Mouse (Mus musculus) ES-Bruce4 (cell line): ENCODE measurements around the gene Zfp961. TPM values are rescaled to one million over a fixed set of nuclear protein-coding genes. Genes with fewer than 3 reads are reported as not detected.
A peak's percentile ranks its signal among the peaks of the same experiment; 100 is the strongest.
"Not testable (repeated sequence)": the region's sequence is repeated elsewhere in the genome, so short reads cannot be mapped to it uniquely, and the experiment has no call there.

ENCODE experiments used
- H3K27ac ChIP-seq: 2 replicates; pipeline ENCODE4 v1.5.1; 2012; ENCODE audit warnings: low read length, inconsistent platforms; ENCODE audit not compliant: insufficient read depth
- H3K27me3 ChIP-seq: 2 replicates; pipeline ENCODE4 v1.6.1; 2012; ENCODE audit warnings: mild to moderate bottlenecking, low read length, inconsistent platforms; ENCODE audit not compliant: control insufficient read depth, poor library complexity, insufficient read depth, severe bottlenecking
- H3K36me3 ChIP-seq: 2 replicates; pipeline ENCODE4 v1.6.1; 2012; ENCODE audit warnings: inconsistent platforms, mild to moderate bottlenecking, low read length, moderate library complexity; ENCODE audit not compliant: control insufficient read depth, poor library complexity, insufficient read depth, severe bottlenecking
- H3K4me1 ChIP-seq: one replicate; pipeline ENCODE4 v1.8.1; 2011; ENCODE audit warnings: low read length; ENCODE audit not compliant: control insufficient read depth, insufficient read depth
- H3K4me3 ChIP-seq: 2 replicates; pipeline ENCODE4 v1.5.1; 2011; ENCODE audit warnings: low read depth, mild to moderate bottlenecking, low read length
- H3K9ac ChIP-seq: 2 replicates; pipeline ENCODE4 v1.6.1; 2012; ENCODE audit warnings: low read depth, mild to moderate bottlenecking, inconsistent platforms; ENCODE audit not compliant: poor library complexity, severe bottlenecking
- H3K9me3 ChIP-seq: replicated peaks from 2 replicates; pipeline ENCODE4 v1.6.1; 2012; ENCODE audit warnings: mild to moderate bottlenecking, low read length, inconsistent platforms; ENCODE audit not compliant: control insufficient read depth, poor library complexity, insufficient read depth, severe bottlenecking
- CTCF ChIP-seq: IDR thresholded peaks from one replicate; pipeline ENCODE4 v1.8.1; 2011; ENCODE audit warnings: low read depth, low read length
- EP300 ChIP-seq: IDR thresholded peaks from 2 replicates; pipeline ENCODE4 v1.6.1; 2011; ENCODE audit warnings: low read depth, low read length; ENCODE audit not compliant: insufficient read depth
- POLR2A ChIP-seq: IDR thresholded peaks from one replicate; pipeline ENCODE4 v1.8.1; 2011; ENCODE audit warnings: low read length; ENCODE audit not compliant: insufficient read depth
- polyA plus RNA-seq: library from polyadenylated mRNA; stranded (reverse); fragments of >200 nt; gene quantifications from 2 replicates; pipeline ENCODE4 v1.2.4, GENCODE M21; 2011; ENCODE audit warnings: low read depth; ENCODE audit not compliant: missing spikeins, insufficient read depth, insufficient read length

Zfp961 gene
- 34.7 and 34.8 TPM in 2 replicates for polyA plus RNA-seq

DNA sequence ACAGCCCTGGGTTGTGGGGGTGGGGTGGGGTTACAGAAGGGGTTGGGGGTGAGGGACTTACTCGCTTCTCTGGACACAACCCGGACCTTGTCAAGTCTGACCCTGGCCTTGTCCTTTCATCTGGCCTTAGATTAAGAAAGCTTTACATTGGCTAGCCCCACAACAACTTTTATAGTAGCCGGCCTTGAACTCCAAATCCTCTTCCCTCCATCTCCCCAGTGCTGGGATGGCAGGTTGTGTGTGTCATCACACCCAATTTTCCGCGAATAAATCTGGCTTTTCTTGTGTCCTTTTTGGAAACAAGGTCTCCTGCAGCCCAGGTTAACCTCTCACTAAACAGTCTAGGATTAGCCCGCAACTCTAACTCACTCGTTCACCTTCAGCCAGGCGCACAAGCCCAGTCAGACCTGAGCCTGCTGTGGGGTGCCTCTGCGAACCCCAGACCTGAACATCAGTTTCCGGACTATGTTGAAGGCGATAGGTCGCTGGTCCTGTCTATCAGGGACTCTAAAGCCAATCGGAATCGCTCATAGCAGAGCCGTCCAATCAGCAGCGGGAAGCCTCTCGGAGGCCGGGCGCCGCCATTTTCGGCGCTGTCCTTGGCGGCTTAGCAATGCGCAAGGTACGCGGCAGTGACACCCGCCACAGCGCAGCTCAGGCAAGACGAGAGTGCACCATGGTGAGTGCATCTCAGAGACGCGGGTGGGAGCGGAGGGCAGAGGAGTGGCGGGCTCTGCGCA, at the start of gene Zfp961:
Zfp961 (plus strand) TSS at position 557 of the 740 bp plus-strand sequence.
- peak within 1 kb of the TSS; percentile 91 for H3K4me3 ChIP-seq
- peak within 1 kb of the TSS; percentile 45 for H3K27ac ChIP-seq
- TF ChIP-seq EP300 = peak; percentile 30; the same call in 1 of the 2 replicates
- no peak for TF ChIP-seq CTCF
- TF ChIP-seq POLR2A = peak; percentile 83
- no peaks in the 10 kb centered on the region for H3K27me3 ChIP-seq
- peaks cover 31% of the 10 kb centered on the region for H3K9me3 ChIP-seq
- peak within 1 kb of the TSS; percentile 76 for H3K9ac ChIP-seq
- peaks cover 2% of the 10 kb centered on the region for H3K4me1 ChIP-seq
- H3K36me3 ChIP-seq = peaks cover 20% of the 10 kb centered on the region

DNA sequence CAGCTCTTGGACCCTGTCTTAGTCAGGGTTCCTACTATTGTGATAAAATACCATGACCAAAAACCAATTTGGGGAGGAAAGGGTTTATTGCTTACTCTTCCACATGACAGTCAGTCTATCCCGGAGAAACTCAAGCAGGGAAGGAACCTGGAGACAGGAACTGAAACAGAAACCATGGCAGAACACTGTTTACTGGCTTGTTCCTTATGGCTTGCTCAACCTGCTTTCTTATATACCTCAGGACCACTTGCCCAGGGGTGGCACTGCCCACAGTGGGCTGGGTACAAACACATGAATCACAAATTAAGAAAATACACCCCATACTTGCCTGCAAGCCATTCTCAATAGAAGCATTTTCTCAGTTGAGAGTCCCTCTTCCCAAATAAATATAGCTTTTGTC, 47.8 kb upstream of the Zfp961 start:
- peaks cover 12% of the 10 kb centered on the region for H3K9me3 ChIP-seq
- not testable (repeated sequence) for H3K9ac ChIP-seq, H3K4me3 ChIP-seq, H3K4me1 ChIP-seq, H3K36me3 ChIP-seq, H3K27ac ChIP-seq, H3K27me3 ChIP-seq

DNA sequence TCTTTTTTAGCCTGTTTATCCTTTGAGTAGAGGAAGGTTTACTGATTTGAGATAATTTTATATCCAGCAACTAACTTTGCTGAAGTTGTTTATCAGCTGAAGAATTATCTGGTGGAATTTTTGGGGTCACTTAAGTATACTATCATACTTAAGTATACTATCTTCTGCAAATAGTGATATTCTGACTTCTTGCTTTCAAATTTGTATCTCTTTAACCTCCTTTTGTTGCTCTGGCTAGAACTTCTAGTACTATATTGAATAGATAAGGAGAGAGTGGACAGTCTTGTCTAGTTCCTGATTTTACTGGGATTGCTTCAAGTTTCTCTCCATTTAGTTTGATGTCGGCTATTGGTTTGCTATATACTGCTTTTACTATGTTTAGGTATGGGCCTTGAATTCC, 44.0 kb upstream of the Zfp961 start:
- no peaks in the 10 kb centered on the region for H3K4me1 ChIP-seq
- H3K9me3 ChIP-seq = peaks cover 8% of the 10 kb centered on the region
- no peaks in the 10 kb centered on the region for H3K36me3 ChIP-seq
- no peak overlapping the region for H3K4me3 ChIP-seq
- H3K9ac ChIP-seq = no peak overlapping the region
- TF ChIP-seq EP300 = no peak
- no peaks in the 10 kb centered on the region for H3K27me3 ChIP-seq
- no peak overlapping the region for H3K27ac ChIP-seq

DNA sequence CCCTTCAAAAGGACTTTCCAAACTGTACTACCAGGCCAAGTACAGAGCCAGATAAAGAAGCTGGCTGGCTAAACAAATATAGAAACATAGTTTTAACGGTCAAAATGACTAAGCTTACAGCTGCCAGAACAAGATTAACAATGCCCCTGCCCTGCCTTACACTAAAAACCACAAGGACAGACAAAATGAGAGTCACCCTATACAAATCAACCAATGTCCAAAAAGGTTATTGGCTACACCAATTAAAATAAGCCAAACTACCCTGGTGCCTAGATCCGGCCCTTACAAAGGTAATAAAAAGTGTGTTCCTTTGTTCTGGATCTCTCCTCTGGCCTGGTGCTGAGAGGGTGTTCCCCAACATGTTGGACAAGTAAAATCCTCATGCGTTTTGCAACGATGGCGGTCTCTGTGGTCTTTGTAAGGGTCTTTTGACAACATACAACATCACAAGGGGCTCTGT, 43.0 kb upstream of the Zfp961 start:
- H3K27me3 ChIP-seq = no peaks in the 10 kb centered on the region
- H3K4me1 ChIP-seq = no peaks in the 10 kb centered on the region
- H3K27ac ChIP-seq = peak overlapping the region; percentile 74
- peak overlapping the region; percentile 57 for H3K9ac ChIP-seq
- H3K36me3 ChIP-seq = no peaks in the 10 kb centered on the region
- peak overlapping the region; percentile 73 for H3K4me3 ChIP-seq
- TF ChIP-seq POLR2A = no peak
- H3K9me3 ChIP-seq = no peaks in the 10 kb centered on the region

DNA sequence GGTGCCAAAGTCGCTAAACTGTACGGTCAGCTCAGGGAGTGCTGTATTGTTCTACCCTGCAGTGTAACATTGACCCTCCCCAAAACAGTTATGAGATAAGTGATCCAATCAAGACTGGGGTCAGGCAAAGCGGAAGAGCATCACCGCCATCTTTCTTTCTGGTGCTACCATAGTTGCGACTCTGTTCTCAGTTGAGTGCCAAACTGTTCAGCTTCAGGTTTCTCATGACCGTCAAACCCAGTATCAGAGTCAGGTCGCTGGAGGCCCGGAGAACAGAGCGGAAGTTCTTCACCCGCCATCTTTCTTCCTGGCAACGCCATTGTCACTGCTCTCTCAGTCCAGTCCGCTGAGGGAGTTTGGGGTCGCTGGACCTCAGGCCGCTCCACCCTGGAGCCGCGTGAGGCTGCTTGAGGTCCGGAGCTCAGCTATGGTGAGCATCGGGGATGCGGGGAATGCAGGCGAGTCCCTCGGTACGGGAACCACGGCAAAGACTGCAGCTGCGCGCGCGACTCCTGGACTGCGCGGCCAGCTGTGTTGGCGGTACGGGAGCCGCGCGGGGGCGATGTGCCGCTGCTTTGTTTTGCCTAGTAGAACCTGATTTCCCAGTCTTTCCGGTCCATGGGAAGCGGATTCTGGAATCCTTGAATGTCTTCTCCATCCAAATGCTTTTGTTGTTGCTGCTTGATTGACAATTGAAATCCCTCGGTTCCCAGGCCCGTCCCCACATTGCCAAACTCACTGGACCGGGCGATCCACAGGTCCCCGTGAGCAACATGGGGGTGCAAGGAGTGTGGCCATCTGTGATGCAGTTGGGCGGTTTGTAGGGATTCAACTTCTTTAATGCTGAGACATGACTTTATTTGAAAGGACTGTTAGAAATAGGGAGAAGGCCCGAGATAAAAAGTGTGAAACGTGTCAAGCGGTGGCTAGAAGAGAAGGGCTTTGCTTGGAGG, 42.3 kb upstream of the Zfp961 start, which contains the start of the genes Zfp882 and Zfp617:
Zfp882 (plus strand) TSS at position 300 of the 953 bp plus-strand sequence.
Zfp617 (plus strand) TSS at position 327 of the 953 bp plus-strand sequence.
- Histone ChIP-seq H3K36me3 (peaks cover 3% of the 10 kb centered on the region; the same call in 1 of the 2 replicates), H3K4me3 (peak within 1 kb of the TSS; percentile 73), H3K9ac (peak within 1 kb of the TSS; percentile 57), H3K9me3 (no peaks in the 10 kb centered on the region), H3K27ac (peak within 1 kb of the TSS; percentile 74), H3K4me1 (no peaks in the 10 kb centered on the region), H3K27me3 (no peaks in the 10 kb centered on the region)
- peak; percentile 50 for TF ChIP-seq CTCF
- no peak for TF ChIP-seq EP300
- peak; percentile 49 for TF ChIP-seq POLR2A

DNA sequence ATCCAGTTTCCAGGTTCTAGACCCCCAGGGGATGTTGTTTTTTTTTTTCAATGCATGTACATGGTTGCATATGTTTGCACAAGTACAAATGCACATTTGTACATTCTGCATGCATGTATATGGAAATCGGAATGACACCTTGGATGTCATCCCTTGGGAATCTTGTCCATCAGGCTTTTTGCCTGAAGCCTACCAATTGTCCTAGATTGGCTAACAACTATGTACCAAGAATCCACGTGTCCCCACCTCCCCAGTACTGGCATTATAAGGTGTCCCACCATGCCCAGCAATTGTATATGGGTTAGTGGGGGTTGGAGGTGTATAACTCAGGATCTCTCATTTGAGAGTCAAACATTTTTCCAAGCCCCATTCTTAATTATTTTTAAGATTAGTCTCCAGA, 38.6 kb upstream of the Zfp961 start:
- Histone ChIP-seq H3K9ac (no peak overlapping the region), H3K27ac (no peak overlapping the region), H3K9me3 (no peaks in the 10 kb centered on the region), H3K4me3 (no peak overlapping the region), H3K36me3 (peaks cover 10% of the 10 kb centered on the region), H3K27me3 (no peaks in the 10 kb centered on the region), H3K4me1 (no peaks in the 10 kb centered on the region)
- TF ChIP-seq CTCF (no peak), POLR2A (no peak), EP300 (no peak)
